Mouse (Mus musculus): ENCODE results near the gene Ddn. TPM values are rescaled to one million over a fixed set of nuclear protein-coding genes. Genes with fewer than 3 reads are reported as not detected.

Ddn gene
- polyA plus RNA-seq, 1 experiment from 2014 or later: not detected

- Histone ChIP-seq H3K79me2 (ENCODE audit: inconsistent target) (peaks cover 12% of the 10 kb centered on the region; the same call in 1 of the 2 replicates), H3K36me3 (ENCODE audit: inconsistent target) (peaks cover 99% of the 10 kb centered on the region), H3K4me3 (ENCODE audit: inconsistent target) (no peak overlapping the region), H3K27ac (no peak overlapping the region)
- 96% methylated on average over 14 of the region's 14 CpGs for WGBS (ENCODE audit: missing documents)
These were observed 29.9 kb upstream of the Ddn start for GRCm38 (mm10) chr15:98839161-98839560.

GRCm38 (mm10) chr15:98837743-98838103 is 28.4 kb upstream of the Ddn start:
- Histone ChIP-seq H3K27ac (no peak overlapping the region), H3K79me2 (ENCODE audit: inconsistent target) (peaks cover 12% of the 10 kb centered on the region; the same call in 1 of the 2 replicates), H3K4me3 (ENCODE audit: inconsistent target) (no peak overlapping the region), H3K36me3 (ENCODE audit: inconsistent target) (peaks cover 87% of the 10 kb centered on the region)
- 87% methylated on average over 4 of the region's 4 CpGs for WGBS (ENCODE audit: missing documents)

GRCm38 (mm10) chr15:98837006-98837742 is 27.9 kb upstream of the Ddn start:
- Histone ChIP-seq H3K36me3 (ENCODE audit: inconsistent target) (peaks cover 81% of the 10 kb centered on the region), H3K27ac (no peak overlapping the region), H3K79me2 (ENCODE audit: inconsistent target) (peaks cover 12% of the 10 kb centered on the region; the same call in 1 of the 2 replicates), H3K4me3 (ENCODE audit: inconsistent target) (no peak overlapping the region)
- WGBS (ENCODE audit: missing documents): 95% methylated on average over 21 of the region's 21 CpGs

GRCm38 (mm10) chr15:98835291-98835690 is 26.0 kb upstream of the Ddn start:
- H3K36me3 ChIP-seq (ENCODE audit: inconsistent target): peaks cover 62% of the 10 kb centered on the region
- no peak overlapping the region for H3K4me3 ChIP-seq (ENCODE audit: inconsistent target)
- H3K27ac ChIP-seq: no peak overlapping the region
- H3K79me2 ChIP-seq (ENCODE audit: inconsistent target): peaks cover 20% of the 10 kb centered on the region
- 96% methylated on average over 6 of the region's 14 CpGs for WGBS (ENCODE audit: missing documents)

- H3K36me3 ChIP-seq (ENCODE audit: inconsistent target): peaks cover 50% of the 10 kb centered on the region
- 94% methylated on average over 13 of the region's 13 CpGs for WGBS (ENCODE audit: missing documents)
These were observed 24.8 kb upstream of the Ddn start for GRCm38 (mm10) chr15:98834059-98834458.

GRCm38 (mm10) chr15:98833281-98833680 is 24.0 kb upstream of the Ddn start:
- Histone ChIP-seq H3K36me3 (ENCODE audit: inconsistent target) (peaks cover 43% of the 10 kb centered on the region), H3K4me3 (ENCODE audit: inconsistent target) (no peak overlapping the region), H3K79me2 (ENCODE audit: inconsistent target) (peaks cover 27% of the 10 kb centered on the region), H3K27ac (no peak overlapping the region)
- 93% methylated on average over 9 of the region's 11 CpGs for WGBS (ENCODE audit: missing documents)

More at GRCm38 (mm10) chr15:98834059-98834458, 24.8 kb upstream of the Ddn start:
- Histone ChIP-seq H3K79me2 (ENCODE audit: inconsistent target) (peaks cover 27% of the 10 kb centered on the region), H3K4me3 (ENCODE audit: inconsistent target) (no peak overlapping the region), H3K27ac (no peak overlapping the region)

- Histone ChIP-seq H3K4me3 (ENCODE audit: inconsistent target) (peak overlapping the region; percentile 13; the same call in 1 of the 2 replicates), H3K79me2 (ENCODE audit: inconsistent target) (peaks cover 36% of the 10 kb centered on the region), H3K36me3 (ENCODE audit: inconsistent target) (peaks cover 34% of the 10 kb centered on the region), H3K27ac (peak overlapping the region; percentile 82)
- 11% methylated on average over 10 of the region's 12 CpGs for WGBS (ENCODE audit: missing documents)
These were observed 23.1 kb upstream of the Ddn start for GRCm38 (mm10) chr15:98832161-98833058.

GRCm38 (mm10) chr15:98831684-98832035 is 22.4 kb upstream of the Ddn start:
- H3K27ac ChIP-seq: peak overlapping the region; percentile 82
- H3K36me3 ChIP-seq (ENCODE audit: inconsistent target): peaks cover 26% of the 10 kb centered on the region
- WGBS (ENCODE audit: missing documents): 0% methylated on average over 9 of the region's 9 CpGs
- peak overlapping the region; percentile 13; the same call in 1 of the 2 replicates for H3K4me3 ChIP-seq (ENCODE audit: inconsistent target)
- H3K79me2 ChIP-seq (ENCODE audit: inconsistent target): peaks cover 44% of the 10 kb centered on the region

GRCm38 (mm10) chr15:98830736-98831683 is 21.7 kb upstream of the Ddn start, which contains the start of gene Prkag1:
Prkag1 (minus strand) TSS chr15:98831521.
- Histone ChIP-seq H3K36me3 (ENCODE audit: inconsistent target) (peaks cover 20% of the 10 kb centered on the region), H3K27ac (peak within 1 kb of the TSS; percentile 84), H3K4me3 (ENCODE audit: inconsistent target) (peak within 1 kb of the TSS; percentile 92), H3K79me2 (ENCODE audit: inconsistent target) (peaks cover 50% of the 10 kb centered on the region)
- WGBS (ENCODE audit: missing documents): 0% methylated on average over 56 of the region's 66 CpGs

- H3K4me3 ChIP-seq (ENCODE audit: inconsistent target): no peak overlapping the region
- peaks cover 19% of the 10 kb centered on the region for H3K36me3 ChIP-seq (ENCODE audit: inconsistent target)
- peaks cover 70% of the 10 kb centered on the region for H3K79me2 ChIP-seq (ENCODE audit: inconsistent target)
- WGBS (ENCODE audit: missing documents): 98% methylated on average over 7 of the region's 7 CpGs
- H3K27ac ChIP-seq: no peak overlapping the region
These were observed 18.3 kb upstream of the Ddn start for GRCm38 (mm10) chr15:98827611-98828011.

GRCm38 (mm10) chr15:98823434-98823833 is 14.1 kb upstream of the Ddn start:
- peaks cover 44% of the 10 kb centered on the region for H3K79me2 ChIP-seq (ENCODE audit: inconsistent target)
- H3K4me3 ChIP-seq (ENCODE audit: inconsistent target): no peak overlapping the region
- 78% methylated on average over 3 of the region's 3 CpGs for WGBS (ENCODE audit: missing documents)
- no peak overlapping the region for H3K27ac ChIP-seq
- peaks cover 19% of the 10 kb centered on the region for H3K36me3 ChIP-seq (ENCODE audit: inconsistent target)

GRCm38 (mm10) chr15:98822147-98822546 is 12.9 kb upstream of the Ddn start:
- 93% methylated on average over 5 of the region's 5 CpGs for WGBS (ENCODE audit: missing documents)
- peaks cover 19% of the 10 kb centered on the region for H3K36me3 ChIP-seq (ENCODE audit: inconsistent target)
- no peak overlapping the region for H3K27ac ChIP-seq
- no peak overlapping the region for H3K4me3 ChIP-seq (ENCODE audit: inconsistent target)
- peaks cover 31% of the 10 kb centered on the region for H3K79me2 ChIP-seq (ENCODE audit: inconsistent target)

- no peak overlapping the region for H3K4me3 ChIP-seq (ENCODE audit: inconsistent target)
- H3K36me3 ChIP-seq (ENCODE audit: inconsistent target): peaks cover 19% of the 10 kb centered on the region
- H3K79me2 ChIP-seq (ENCODE audit: inconsistent target): peaks cover 24% of the 10 kb centered on the region
- H3K27ac ChIP-seq: no peak overlapping the region
- 82% methylated on average over 10 of the region's 10 CpGs for WGBS (ENCODE audit: missing documents)
These were observed 12.1 kb upstream of the Ddn start for GRCm38 (mm10) chr15:98821403-98821802.

GRCm38 (mm10) chr15:98820937-98821336 is 11.6 kb upstream of the Ddn start:
- H3K4me3 ChIP-seq (ENCODE audit: inconsistent target): no peak overlapping the region
- H3K36me3 ChIP-seq (ENCODE audit: inconsistent target): peaks cover 19% of the 10 kb centered on the region
- H3K27ac ChIP-seq: no peak overlapping the region
- H3K79me2 ChIP-seq (ENCODE audit: inconsistent target): peaks cover 19% of the 10 kb centered on the region; the same call in 1 of the 2 replicates
- 100% methylated on average over 2 of the region's 4 CpGs for WGBS (ENCODE audit: missing documents)
